Comparison of ENCODE assay signal across 24 mouse cellular contexts in the genomic region with DNA sequence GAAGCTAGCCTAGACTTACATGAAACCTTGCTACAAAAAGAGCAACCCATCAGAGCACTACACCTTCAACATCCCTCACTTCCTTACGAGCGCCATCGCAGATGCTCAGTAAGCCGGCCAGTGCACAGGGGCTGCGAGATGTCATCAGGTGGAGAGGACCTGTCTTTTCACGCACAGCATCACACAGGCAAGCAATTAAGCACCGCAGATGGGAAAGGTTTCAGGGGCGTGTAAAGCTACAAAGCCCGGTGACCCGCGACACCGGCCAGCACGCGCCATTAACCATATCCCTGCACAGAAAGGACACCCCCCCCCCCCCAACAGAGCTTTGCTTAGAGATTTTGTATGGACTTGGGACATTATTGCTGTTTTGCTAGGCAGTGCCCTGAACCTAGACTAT.
"Had no signal": no experiment of that assay in that cellular context is flagged by ENCODE, and none has a peak within 500 bp of the region (broad histone marks: within the 10 kb centered on the region; RNA-seq: fewer than 3 reads in every experiment).

No protein-coding gene starts in this region.

- H3K4me2 ChIP-seq: heart, embryonic 12.5 days; hindbrain, embryonic 12.5 days; hindbrain, embryonic 14.5 days; intestine, embryonic 15.5 days; limb, embryonic 12.5 days; liver, embryonic 11.5 days; liver, embryonic 13.5 days had no signal

- H3K27me3 ChIP-seq: heart, embryonic 12.5 days; hindbrain, embryonic 12.5 days; intestine, embryonic 15.5 days; limb, embryonic 12.5 days had no signal

- H3K9ac ChIP-seq: forebrain, postnatal 0 days; heart, embryonic 12.5 days; hindbrain, embryonic 12.5 days; hindbrain, embryonic 14.5 days; intestine, embryonic 15.5 days; limb, embryonic 12.5 days; liver, embryonic 13.5 days had no signal

- ATAC-seq: forebrain, postnatal 0 days; hindbrain, embryonic 16.5 days; inflammation-experienced regulatory T-cells, adult 6 months; intestine, embryonic 15.5 days; intestine, postnatal 0 days had no signal

- H3K4me3 ChIP-seq: heart, embryonic 10.5 days; heart, embryonic 12.5 days; hindbrain, embryonic 10.5 days; hindbrain, embryonic 12.5 days; intestine, embryonic 15.5 days; layer of hippocampus, adult 2 months; left cerebral cortex, adult 2 months; limb, embryonic 10.5 days; limb, embryonic 12.5 days; liver, embryonic 13.5 days had no signal

- H3K36me3 ChIP-seq: hindbrain, embryonic 10.5 days; hindbrain, embryonic 12.5 days; intestine, embryonic 15.5 days; limb, embryonic 10.5 days; limb, embryonic 12.5 days; liver, embryonic 13.5 days had no signal

- H3K4me1 ChIP-seq: intestine, embryonic 15.5 days had no signal

- H3K9me3 ChIP-seq: heart, embryonic 10.5 days; hindbrain, embryonic 12.5 days; intestine, embryonic 15.5 days; limb, embryonic 10.5 days; liver, embryonic 13.5 days had no signal

- DNase-seq: forebrain, postnatal 0 days; gastrocnemius, postnatal 14 days; gastrocnemius, postnatal 36 days; heart, adult 18-20 months; heart, postnatal 10 days; heart, postnatal 4 days; kidney, adult 8-10 months; kidney, postnatal 14 days; liver; liver, embryonic 13.5 days had no signal

- H3K27ac ChIP-seq: heart, embryonic 10.5 days; hindbrain, embryonic 10.5 days; hindbrain, embryonic 12.5 days; hindbrain, embryonic 14.5 days; intestine, embryonic 15.5 days; limb, embryonic 10.5 days; limb, embryonic 12.5 days; liver, embryonic 13.5 days had no signal
